Mouse (Mus musculus) urinary bladder, postnatal 14 days (tissue): ENCODE data around the gene Mad2l2.
"Not testable (repeated sequence)": the region's sequence is repeated elsewhere in the genome, so short reads cannot be mapped to it uniquely, and the experiment has no call there.

Experiments used
- DNase-seq: peaks from one replicate; pipeline ENCODE4 v3.0.0; 2021; ENCODE audit warnings: low spot score

The Mad2l2 gene

DNA sequence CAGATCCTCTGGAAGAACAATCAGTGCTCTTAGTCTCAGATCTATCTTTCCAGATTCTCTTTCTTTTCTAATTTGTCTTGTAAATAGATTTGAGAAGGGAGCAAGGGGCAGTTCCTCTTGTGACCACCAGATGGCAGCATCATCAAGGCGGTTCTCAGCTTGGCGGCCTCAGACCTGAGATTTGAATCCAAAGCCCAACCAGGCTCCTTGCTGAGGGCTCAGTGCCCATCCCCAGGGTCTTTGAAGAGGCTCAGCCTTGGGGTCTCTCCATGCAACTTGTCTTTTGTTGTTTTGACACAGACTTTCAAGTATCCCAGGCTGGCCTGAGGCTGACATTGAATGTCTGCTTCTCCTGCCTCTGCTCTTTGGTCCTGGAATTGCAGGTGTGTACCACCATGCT lies 40.7 kb downstream of the Mad2l2 start:
- DNase-seq = peak; percentile 28

DNA sequence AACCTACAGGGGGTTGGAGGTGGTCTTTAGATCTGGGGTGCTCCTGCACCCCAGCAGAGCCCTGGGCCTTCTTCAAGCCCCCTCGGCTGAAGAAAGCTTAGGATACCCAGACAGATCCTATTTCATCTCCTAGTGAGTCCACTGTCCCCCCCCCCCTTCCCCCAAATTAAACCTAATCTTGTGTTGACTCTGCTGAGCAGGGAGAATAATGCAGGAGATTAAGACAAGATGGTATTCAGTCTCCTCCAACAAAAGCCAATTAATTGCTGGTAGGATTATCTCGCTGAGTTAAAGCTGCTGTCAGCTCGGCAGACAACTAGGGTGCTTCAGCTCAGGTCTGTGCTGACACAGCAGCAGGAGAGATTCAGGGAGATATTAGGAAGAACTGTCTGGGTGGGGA lies 41.1 kb downstream of the Mad2l2 start:
- DNase-seq = no peak

DNA sequence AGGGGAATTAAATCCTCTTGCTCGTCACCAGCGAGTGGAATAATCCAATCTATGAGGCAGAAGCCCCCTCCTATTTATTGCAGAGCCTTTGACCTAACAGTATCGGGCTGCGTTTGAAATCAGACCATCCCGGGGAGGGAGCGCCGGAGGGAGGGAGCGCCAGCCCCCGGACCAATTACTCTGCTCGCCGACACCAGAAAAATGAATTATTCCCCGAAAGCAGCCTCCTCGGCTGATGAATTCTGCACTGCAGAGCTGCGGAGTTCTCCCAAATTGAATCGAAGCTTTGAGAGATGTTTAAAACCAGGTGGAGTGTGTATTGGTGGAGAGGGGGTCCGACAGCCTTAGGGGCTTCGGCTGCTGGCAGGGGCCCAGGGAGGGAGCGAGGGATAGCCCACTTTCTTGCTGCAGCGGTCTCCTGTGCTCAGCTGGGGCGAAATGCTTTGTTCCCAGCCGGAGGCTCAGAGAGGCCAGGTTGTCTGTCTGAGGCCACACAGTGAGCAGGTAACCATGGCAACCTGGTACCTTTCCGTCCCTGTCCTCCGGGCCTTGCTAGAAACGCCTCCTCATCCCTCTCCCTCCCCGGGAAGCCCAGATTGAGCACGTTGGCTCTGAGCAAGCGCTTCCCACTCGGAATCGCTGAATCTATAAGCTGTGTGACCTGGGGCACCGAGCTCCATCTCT lies 43.8 kb downstream of the Mad2l2 start:
- DNase-seq = no peak

DNA sequence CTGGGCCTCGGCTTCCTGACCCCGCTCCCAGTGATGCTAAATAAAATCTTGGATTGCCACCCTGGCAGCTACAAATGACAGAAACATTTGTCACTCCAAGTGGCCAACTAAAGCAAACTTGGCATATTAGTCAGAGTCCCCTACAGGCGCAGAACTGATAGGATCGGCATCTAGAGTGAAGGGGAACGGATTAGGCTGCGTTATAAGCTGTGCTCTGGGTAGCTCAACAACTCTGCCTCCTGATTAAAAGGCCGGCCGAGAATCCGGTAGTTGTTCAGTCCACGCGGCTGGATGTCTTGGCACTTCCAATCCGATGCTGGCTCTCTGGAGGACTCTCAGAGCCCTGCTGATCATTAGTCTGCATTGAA lies 44.3 kb downstream of the Mad2l2 start:
- no peak for DNase-seq

DNA sequence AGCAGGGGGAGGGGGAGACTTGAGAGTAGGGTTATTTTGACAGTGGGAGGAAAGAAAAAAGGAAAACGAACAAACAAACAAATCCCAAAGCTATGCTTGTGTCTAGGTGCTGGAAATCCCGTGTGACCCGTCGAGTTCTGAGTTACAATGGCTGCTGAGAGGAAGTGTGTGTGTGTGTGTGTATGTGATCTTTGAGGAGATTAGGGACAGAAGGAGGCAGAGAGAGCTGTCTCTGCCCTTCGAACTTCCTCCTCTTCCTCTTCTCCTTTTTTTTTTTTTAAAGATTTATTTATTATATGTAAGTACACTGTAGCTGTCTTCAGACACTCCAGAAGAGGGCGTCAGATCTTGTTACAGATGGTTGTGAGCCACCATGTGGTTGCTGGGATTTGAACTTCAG lies 46.4 kb downstream of the Mad2l2 start:
- DNase-seq = not testable (repeated sequence)

DNA sequence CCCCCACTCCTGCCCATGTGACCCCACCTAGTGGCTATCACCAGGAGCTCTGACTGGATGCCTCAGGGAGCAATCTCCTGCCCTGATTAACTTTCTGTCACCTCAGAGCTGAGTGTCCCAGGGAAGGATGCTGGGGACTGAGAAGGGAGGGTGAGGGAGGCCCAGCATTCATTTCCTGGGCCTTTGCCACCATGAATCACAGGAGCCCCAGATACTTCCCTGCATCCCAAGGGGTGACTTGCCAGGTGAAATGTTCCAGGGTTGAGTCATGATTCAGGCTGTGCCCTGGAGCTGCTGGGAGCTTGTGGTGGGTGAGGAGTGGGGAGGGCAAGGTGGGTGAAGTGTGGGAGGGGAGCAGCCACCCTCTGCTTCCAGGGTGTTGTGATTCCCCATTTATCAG lies 47.5 kb downstream of the Mad2l2 start:
- DNase-seq = no peak

DNA sequence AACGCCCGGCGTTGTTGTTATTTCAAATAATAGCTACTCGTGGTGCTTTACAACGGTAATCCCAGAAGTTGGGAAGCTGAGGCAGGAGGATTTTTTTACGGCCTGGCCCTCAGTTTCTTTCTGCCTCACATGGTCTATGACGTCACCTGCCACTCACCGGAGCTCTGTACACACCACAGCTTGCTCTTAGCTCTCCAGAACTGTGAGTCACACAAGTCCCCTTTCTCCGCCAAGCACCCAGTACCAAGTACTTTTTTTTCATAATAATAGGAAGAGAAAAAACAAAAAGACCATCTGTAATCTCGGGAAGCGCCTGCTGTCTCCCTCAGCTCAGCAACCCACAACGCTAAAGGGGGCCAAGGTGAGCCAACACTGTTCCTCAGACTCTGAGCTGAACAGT lies 51.3 kb downstream of the Mad2l2 start:
- DNase-seq = no peak

DNA sequence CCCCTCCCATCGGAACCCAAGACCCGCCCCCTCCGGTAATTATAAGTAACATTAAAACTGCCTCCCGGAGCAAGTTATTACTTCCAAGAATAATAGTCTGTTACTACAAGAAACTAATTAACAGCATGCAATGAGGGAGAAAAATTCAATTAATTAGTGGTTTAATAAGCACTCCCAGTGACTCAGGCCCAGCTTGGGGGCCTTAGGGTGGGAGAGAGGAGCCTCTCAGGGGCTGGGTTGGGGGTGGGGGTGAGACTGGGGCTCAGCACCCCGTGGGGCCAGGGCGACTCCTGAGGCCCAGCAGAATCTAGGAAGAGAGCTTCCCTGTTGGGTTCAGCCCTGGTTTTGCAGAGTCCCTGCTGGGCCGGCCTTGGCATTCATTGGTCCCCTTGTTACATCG lies 52.2 kb downstream of the Mad2l2 start:
- DNase-seq = no peak

DNA sequence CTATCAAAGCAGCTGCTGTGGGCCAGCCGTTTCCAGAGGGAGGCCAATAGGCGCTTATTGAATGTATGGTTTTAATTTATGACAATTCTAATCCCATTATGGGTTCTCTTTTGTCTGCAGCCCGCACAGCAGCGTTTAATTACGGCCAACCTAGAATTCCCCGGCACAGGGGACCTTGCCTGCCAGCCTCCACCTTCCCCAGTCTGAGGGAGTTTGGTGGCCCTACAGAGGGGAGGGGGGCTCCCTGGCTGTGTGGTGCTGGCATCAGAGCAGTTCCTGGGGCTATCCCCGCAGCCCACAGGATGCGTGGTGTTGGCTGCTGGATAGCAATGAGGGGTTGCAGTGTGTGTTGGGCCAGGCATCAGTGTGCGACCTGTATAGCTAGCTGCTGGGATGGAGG lies 54.4 kb downstream of the Mad2l2 start:
- no peak for DNase-seq

DNA sequence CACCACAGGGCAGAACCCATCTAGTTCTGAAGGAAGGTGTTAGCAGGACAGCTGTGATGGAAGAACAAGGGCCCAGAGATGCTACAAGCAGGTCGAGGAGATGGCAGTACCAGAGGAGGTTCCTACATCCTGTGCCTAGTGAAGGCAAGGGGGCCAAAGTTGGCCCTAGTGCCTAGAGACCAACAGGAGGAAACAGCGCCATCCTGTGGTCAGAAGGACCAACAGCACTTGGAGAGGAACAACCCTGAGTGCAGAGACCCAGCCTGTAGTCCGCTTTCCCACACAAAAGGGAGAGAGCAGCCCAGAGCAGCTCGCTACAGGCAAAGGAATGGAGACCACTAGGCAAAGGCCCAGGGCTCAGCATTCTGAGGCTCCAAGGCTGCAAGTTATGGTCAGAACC lies 55.6 kb downstream of the Mad2l2 start:
- no peak for DNase-seq

DNA sequence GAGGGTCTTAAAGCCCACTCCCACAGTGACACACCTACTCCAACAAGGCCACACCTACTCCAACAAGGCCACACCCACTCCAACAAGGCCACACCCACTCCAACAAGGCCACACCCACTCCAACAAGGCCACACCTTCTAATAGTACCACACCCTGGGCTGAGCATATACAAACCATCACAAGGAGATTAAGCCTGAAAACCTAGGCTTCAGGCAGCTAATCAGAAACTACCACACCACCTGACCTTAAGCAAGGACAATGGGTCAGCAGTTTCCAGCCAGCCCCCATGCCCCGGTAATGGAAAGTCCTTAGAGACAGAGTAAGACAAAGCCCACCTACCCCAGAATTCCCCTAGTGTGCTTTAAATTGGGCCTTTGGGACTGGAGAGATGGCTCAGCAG lies 58.6 kb downstream of the Mad2l2 start:
- not testable (repeated sequence) for DNase-seq

DNA sequence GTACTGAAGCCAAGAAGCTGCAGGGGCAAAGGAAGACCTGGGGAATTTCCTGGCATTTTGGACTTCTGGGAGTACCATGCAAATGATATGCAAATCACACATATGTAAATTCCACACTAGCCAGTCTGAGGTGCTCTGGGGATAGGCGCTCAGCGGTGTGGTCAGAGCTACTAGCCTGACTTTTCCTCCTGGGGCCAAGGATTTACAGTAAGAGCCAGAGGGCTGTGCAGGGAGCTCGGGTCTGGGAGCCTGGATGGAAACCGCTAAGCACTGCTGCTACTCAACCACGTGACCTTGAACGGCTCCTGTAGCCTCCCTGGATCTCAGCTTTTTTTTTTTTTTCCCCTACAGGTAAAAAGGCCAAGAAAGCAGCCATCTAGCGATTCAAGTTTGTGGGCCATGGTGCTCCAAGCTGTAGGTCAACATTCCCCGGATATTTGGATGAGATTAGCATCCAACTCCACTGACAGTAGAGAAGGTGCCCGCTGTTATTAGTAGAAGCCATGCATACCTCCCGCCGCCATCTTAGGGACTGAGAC lies 62.6 kb downstream of the Mad2l2 start:
- DNase-seq = no peak

DNA sequence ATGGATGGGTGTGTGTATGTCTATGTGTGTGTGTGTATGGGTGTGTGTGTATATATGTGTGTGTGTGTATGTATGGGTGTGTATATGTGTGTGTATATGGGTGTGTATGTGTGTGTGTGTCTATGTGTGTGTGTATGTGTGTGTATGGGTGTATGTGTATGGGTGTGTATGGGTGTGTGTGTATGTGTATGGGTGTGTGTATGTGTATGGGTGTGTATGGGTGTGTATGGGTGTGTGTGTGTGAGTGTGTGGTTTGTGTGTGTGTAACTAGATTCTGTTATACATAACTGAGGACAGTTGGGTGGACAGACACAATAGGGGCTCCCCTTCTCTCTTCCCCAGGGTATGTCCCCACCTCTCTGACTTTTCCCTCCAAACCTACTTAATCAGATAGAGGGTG lies 64.2 kb downstream of the Mad2l2 start:
- no peak for DNase-seq
